Mouse (Mus musculus) spleen, postnatal 0 days (tissue): ENCODE measurements around the gene Gm10184. TPM values are rescaled to one million over a fixed set of nuclear protein-coding genes. Genes with fewer than 3 reads are reported as not detected.

Source experiments
- polyA plus RNA-seq: library from polyadenylated mRNA; unstranded; fragments of >200 nt; fragmentation: Nextera tagmentation; extraction: Ambion mirVana; gene quantifications from 2 replicates; pipeline ENCODE4 v1.2.1, GENCODE M21; 2015

The Gm10184 gene
- 36.3 and 44.9 TPM in 2 replicates for polyA plus RNA-seq

GRCm38 (mm10) chr17:89910349-89910748 is at the start of gene Gm10184:
Gm10184 (minus strand) TSS chr17:89910449.

